Comparison of ENCODE assay signal across 17 mouse cellular contexts in the genomic region with DNA sequence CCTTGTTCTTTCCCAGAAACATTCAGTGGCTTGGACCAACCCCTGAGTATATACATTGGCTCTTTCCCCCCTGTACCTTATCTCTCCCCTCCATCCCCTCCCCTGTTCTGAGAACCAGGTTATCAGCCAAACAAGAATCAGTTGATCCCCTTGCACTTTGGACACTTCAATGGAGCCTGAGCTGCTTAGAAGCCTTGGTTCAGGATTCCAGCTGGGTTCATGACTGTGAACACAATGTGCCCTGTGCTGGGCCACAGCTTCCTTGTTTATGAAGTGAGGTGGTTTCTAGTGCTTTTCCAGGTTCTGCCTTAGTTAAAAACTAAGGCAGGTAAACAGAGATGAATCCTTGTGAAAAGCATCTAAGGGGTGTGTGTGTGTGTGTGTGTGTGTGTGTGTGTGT. TPM values are rescaled to one million over a fixed set of nuclear protein-coding genes. Genes with fewer than 3 reads are reported as not detected.
"Had no signal": no experiment of that assay in that cellular context is flagged by ENCODE, and none has a peak within 500 bp of the region (broad histone marks: within the 10 kb centered on the region; RNA-seq: fewer than 3 reads in every experiment).

No protein-coding gene starts in this region.

- H3K4me1 ChIP-seq: midbrain, embryonic 10.5 days; midbrain, embryonic 12.5 days; neural tube, embryonic 12.5 days had no signal

- H3K9me3 ChIP-seq: midbrain, embryonic 10.5 days; midbrain, embryonic 12.5 days; neural tube, embryonic 12.5 days had no signal

- ATAC-seq: midbrain, embryonic 16.5 days had no signal

- H3K27ac ChIP-seq: liver, embryonic 14.5 days; midbrain, embryonic 10.5 days; midbrain, embryonic 12.5 days; neural tube, embryonic 12.5 days had no signal

- H3K27me3 ChIP-seq: midbrain, embryonic 12.5 days; neural tube, embryonic 12.5 days had no signal

- H3K4me3 ChIP-seq: midbrain, embryonic 10.5 days; midbrain, embryonic 12.5 days; myocyte; neural tube, embryonic 12.5 days had no signal

- H3K9ac ChIP-seq: liver, embryonic 14.5 days; lung, embryonic 14.5 days; midbrain, embryonic 12.5 days; neural tube, embryonic 12.5 days had no signal

- H3K4me2 ChIP-seq: lung, embryonic 14.5 days; midbrain, embryonic 12.5 days; neural tube, embryonic 12.5 days had no signal

- DNase-seq: lung, adult 18-20 months; lung, embryonic 14.5 days; lung, postnatal 10 days; lung, postnatal 4 days; midbrain, embryonic 14.5 days; right cerebral cortex, postnatal 14 days; thymus, adult 18-20 months; thymus, postnatal 14 days; thymus, postnatal 36 days had no signal

RNA-seq across cellular contexts. Expression of gene Adcyap1r1, which starts 47.0 kb away (rescaled TPM):
- total RNA-seq: megakaryocyte-erythroid progenitor cell, adult 5-6 weeks; neutrophil, adult 5-6 weeks had no signal
- polyA plus RNA-seq: myocyte had no signal
